Mouse (Mus musculus) stomach, postnatal 0 days (tissue): ENCODE data around the gene Cuedc1.

ENCODE experiments used
- CTCF ChIP-seq: IDR thresholded peaks from 2 replicates; pipeline ENCODE4 v1.5.1; 2016; ENCODE audit warnings: antibody characterized with exemption, low read depth, mild to moderate bottlenecking, moderate library complexity
- EP300 ChIP-seq: optimal IDR thresholded peaks from 2 replicates; pipeline ENCODE3; 2016; ENCODE audit warnings: antibody characterized with exemption

GRCm38 (mm10) chr11:88118091-88118440 is 20.2 kb downstream of the Cuedc1 start:
- no peak for TF ChIP-seq CTCF
- TF ChIP-seq EP300: no peak
